Mouse (Mus musculus) frontal cortex, adult (tissue): Measurements from ENCODE around the gene Olfr15.

Source experiments
- ATAC-seq: cut with Nextera tagmentation; 2 replicates; pipeline ENCODE4 v1.9.2; 2017; ENCODE audit warnings: mild to moderate bottlenecking, moderate library complexity, mixed read lengths; ENCODE audit not compliant: low TSS enrichment

Gene Olfr15

DNA sequence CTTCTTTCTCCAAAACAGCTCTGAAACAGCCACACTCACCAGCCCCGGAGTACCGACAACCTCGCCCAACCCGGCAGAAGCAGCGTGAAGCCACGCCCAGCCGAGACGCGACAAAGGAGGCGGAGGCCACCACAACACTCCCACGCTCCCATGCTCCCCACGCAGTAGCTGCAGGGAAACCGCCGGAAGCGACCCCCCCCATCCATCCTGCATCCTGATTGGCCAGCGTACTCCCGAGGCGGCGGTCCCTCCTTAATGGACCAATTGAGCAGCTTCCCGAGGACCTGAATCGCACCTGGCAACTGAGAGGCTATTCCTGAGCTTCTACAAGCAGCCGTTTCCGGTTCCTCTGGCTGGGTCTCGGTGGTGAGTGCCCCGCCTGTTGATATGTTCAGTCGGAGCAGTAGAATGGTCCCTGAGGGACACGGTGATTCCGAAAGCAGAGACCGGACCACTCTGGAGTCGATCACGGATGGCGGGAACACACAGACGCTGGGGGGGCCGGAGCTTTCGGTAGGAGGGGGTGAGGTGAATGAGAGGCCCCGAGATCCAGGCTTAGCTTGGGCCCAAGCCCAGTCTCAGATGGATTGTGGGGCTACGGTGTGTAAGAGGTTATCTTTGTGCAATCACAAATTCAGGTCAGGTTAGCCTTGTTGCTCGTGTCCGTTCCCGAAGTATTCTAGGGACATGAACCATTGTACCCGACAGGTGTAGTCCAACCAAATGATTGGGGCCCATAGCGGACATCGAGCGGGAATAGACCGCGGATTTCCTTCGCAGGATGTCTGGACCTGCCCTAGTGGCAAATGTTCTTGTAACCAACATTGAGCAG lies 41.8 kb downstream of the Olfr15 start, which contains the start of gene Naa60:
Naa60 (plus strand) TSS at position 160 of the 832 bp plus-strand sequence.
- peak; percentile 98 for ATAC-seq

DNA sequence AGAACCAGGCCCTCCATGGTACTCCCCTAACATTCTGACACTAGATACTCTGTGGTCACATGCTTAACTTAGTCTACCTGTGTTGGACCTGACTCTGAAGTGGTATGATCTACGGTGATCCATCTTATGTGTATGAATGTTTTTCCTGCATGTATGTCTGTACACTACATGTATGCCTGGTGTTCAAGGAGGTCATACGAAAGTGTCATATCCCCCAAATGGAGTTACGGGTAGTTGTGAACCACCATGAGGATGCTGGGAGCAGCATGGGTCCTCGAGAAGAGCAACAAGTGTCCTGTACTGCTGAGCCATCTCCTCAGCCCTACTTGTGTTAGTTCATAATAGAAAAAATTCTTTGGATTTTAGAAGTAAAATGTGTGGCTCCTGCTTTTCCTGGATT lies 45.7 kb downstream of the Olfr15 start:
- no peak for ATAC-seq

DNA sequence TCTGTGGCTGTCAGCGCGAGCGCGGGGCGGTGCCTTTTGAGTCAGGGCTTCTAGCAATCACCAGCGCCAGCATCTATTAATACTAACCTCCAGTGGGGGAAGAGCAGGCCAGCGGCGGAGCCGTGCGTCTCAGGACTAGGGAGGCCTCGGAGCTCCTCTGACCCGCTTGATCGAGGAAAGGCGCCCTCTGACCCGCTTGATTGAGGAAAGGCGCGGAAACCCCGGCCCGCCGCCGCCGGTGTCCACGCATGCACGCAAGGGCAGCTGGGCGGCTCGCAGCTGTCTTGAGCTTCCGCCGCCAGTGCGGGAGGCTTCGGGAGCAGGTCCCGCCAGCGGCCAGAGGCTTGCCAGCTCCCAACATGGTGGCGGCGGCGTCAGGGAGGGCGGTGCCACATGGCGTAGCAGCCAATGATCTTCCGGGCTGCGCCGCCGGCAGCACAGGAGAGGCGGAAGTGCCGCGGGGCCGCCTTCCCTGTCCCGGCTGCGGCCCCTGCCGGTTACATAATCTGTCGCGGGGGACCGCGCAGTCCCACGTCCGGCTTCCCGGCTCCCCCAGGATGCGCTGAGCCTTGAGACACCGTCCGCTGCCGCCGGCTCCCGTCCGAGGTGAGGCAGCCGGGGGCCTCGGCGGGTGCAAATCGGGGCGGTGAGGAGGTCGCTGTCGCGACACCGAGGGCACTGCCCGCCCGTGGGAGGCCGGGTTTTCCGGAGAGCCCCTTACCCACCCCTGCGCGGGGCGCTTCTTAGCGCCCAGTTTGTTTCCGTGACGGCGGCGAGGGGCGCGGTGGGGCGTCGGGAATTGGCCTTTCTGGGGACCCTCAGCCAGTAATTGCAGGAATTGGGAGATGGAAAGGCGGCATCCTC lies 53.8 kb downstream of the Olfr15 start, which contains the start of the genes Zfp597 and Gm20695:
Zfp597 (minus strand) TSS at position 361 of the 864 bp plus-strand sequence.
Gm20695 (plus strand) TSS at position 448 of the 864 bp plus-strand sequence.
- ATAC-seq, result peak; percentile 98

DNA sequence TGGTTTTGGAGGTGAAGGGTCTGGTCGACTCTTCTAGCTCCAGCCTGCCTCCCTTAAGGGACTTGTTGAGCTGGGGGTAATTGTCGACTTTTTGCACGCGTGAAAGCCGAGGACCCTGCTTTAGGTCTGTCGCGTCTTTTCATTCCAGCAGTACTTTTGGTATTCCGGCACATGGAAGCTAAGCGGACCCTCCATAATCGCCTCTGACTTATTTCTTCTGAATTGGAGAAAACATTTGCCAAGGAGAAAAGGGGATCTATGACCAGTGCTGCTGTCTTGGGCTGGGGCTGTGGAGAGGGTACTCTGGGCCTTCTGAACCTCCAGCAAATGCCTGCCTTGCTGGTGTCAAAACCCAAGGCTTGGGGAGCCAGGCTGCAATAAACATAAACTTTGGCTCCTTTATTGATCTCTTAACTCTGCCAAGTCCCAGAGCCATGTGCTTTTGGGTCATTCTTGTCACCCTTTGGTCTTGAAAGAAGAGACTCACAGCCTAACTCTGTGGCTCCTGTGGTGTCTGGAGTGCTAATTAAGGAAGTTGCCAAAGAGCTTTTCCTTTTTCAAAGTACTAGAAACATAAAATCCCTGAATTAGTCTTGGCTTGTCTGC lies 54.5 kb downstream of the Olfr15 start:
- ATAC-seq, result no peak

DNA sequence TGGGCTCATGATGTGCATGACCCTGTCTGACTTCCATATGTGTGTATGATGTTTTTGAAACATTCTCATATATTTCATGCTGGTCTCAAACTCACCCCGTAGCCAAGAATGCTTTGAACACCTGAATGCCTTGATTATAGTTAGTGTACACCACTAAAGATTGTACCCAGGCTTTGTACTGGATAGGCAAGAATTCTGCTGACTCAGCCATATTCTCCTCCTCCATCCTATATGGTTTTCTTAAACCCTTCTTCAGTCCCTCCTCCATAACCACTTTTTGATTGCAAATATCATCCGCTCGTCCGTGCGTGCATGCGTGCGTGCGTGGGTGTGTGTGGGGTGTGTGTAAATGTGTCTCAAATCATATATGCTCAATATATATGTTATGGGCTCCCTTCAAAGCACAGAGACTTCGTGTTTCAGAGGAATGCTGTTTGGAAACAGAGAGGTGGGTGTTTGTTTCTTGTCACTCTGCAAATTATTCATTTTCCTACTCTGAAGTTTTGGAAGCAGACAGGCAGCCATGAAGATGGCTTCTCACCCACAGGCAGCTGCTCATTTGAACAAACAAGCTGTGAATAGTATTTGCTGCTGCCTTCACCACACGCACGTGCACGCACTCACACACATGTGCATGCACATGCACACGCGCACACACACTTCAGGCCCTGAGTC lies 61.1 kb downstream of the Olfr15 start:
- ATAC-seq, result peak; percentile 52; the same call in 1 of the 2 replicates

DNA sequence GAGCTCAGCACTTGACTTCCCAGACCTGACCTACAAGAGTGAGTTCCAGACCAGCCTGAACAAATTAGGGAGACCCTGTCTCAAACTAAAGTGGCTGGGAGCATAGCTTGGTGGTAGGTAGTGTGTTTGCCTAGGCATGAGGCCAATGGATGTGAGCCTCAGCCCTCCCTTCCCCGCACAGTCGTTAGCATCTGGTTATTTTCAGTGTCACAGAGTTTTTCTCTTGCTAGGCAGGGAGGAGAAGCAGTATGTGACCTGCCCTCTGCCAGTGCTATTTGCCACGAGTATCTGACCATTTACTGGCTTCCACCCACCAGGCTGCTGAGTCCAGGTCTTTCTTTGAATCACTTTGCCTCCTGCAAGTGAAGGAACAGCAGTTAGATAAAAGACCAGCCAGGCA lies 63.1 kb downstream of the Olfr15 start:
- no peak for ATAC-seq
